Mouse (Mus musculus): Measurements from ENCODE around the gene 4930404N11Rik.

DNA sequence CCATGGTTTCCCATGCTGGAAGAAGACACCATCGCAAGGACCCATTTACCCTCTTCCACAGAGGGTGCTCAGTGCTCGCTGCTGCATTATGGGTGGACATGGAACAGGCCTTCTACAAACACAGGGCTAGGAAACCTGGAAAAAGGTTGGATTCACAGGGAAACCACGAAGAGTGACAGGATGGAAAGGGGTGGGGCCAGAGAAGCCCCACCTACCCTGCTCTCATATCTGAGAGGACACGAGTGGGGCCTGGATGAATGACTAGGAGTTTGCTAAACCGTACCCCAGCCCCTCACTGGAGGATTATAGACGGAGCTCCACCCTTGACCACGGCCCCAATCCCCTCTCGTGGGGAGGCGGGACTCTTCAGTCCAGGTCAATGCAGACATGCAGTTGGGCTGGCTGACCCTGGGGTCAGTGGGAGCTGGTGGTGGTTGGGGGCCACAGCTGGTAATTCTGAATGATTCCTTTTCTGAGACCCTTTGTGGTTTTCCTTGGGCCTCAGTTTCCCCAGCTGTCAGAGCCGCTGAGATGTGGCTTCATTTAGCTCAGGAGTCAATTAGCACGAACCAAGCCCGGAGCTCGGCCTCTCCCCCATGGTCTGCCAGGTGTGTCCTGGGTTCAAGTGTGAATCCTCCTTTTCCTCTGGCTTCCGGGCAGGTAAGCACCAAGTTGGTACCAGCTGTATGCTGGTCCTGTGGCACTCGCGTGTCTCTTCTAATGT is 47.1 kb upstream of the 4930404N11Rik start:
- TF ChIP-seq CTCF (IDR thresholded peaks at IDR 0.05; ENCODE audit: extremely low read depth, insufficient read depth, insufficient read length, insufficient replicate concordance) (no peak), POLR2A (IDR thresholded peaks at IDR 0.05; ENCODE audit: low read depth, low read length) (no peak)

Measured in spleen, adult 2 months (tissue).